Mouse (Mus musculus) liver, postnatal 0 days (tissue): ENCODE measurements at regions not wholly inside any gene's neighbourhood (a gene's known extent, or its start where the extent isn't known, plus 50 kb on each side); places are given as distances from the start of the nearest gene placed in this dataset.

ENCODE experiments used
- CTCF ChIP-seq: sonication (generic); IDR thresholded peaks from 2 replicates; pipeline ENCODE4 v1.5.1; 2016; ENCODE audit warnings: antibody characterized with exemption, low read depth
- EP300 ChIP-seq: IDR thresholded peaks from 2 replicates; pipeline ENCODE4 v1.6.1; 2016; ENCODE audit warnings: antibody characterized with exemption, low read depth, mild to moderate bottlenecking

GRCm38 (mm10) chr3:137190489-137190888, 150.4 kb upstream of the Emcn start:
- TF ChIP-seq CTCF (no peak), EP300 (no peak)
